Mouse (Mus musculus): Measurements from ENCODE around the gene Tvp23a. TPM values are rescaled to one million over a fixed set of nuclear protein-coding genes. Genes with fewer than 3 reads are reported as not detected.

Gene Tvp23a
- polyA plus RNA-seq, 1 experiment from 2014 or later: 0.51 TPM

GRCm38 (mm10) chr16:10465011-10465681, 18.0 kb upstream of the Tvp23a start:
- no peaks in the 10 kb centered on the region for H3K27me3 ChIP-seq (ENCODE audit: control insufficient read depth, insufficient read depth, low read depth, low read length)
- H3K4me2 ChIP-seq (ENCODE audit: low read depth, low read length): no peak overlapping the region
- H3K9me3 ChIP-seq (replicated peaks; ENCODE audit: control insufficient read depth, low read length): no peaks in the 10 kb centered on the region
- no peaks in the 10 kb centered on the region for H3K4me1 ChIP-seq (ENCODE audit: control insufficient read depth, low read depth, low read length)
- no peak overlapping the region for H3K27ac ChIP-seq (ENCODE audit: low read length)
- peak; percentile 30; the same call in 1 of the 2 replicates for ATAC-seq (ENCODE audit: low read depth)
- no peaks in the 10 kb centered on the region for H3K36me3 ChIP-seq (ENCODE audit: control insufficient read depth, insufficient read depth)
- WGBS (ENCODE audit: insufficient replicate concordance): 22% methylated on average over 4 of the region's 4 CpGs
- H3K9ac ChIP-seq (ENCODE audit: low read depth, low read length): no peak overlapping the region
- H3K4me3 ChIP-seq (ENCODE audit: low read depth, low read length): no peak overlapping the region

GRCm38 (mm10) chr16:10461178-10461577, 14.0 kb upstream of the Tvp23a start:
- H3K4me2 ChIP-seq (ENCODE audit: low read depth, low read length): no peak overlapping the region
- no peak overlapping the region for H3K27ac ChIP-seq (ENCODE audit: low read length)
- no peak overlapping the region for H3K4me3 ChIP-seq (ENCODE audit: low read depth, low read length)
- no peaks in the 10 kb centered on the region for H3K36me3 ChIP-seq (ENCODE audit: control insufficient read depth, insufficient read depth)
- no peak for ATAC-seq (ENCODE audit: low read depth)
- no peak overlapping the region for H3K9ac ChIP-seq (ENCODE audit: low read depth, low read length)
- H3K9me3 ChIP-seq (replicated peaks; ENCODE audit: control insufficient read depth, low read length): no peaks in the 10 kb centered on the region
- no peaks in the 10 kb centered on the region for H3K4me1 ChIP-seq (ENCODE audit: control insufficient read depth, low read depth, low read length)
- WGBS (ENCODE audit: insufficient replicate concordance): 42% methylated on average over 2 of the region's 2 CpGs
- H3K27me3 ChIP-seq (ENCODE audit: control insufficient read depth, insufficient read depth, low read depth, low read length): no peaks in the 10 kb centered on the region

GRCm38 (mm10) chr16:10460188-10460587, 13.0 kb upstream of the Tvp23a start:
- Histone ChIP-seq H3K4me1 (ENCODE audit: control insufficient read depth, low read depth, low read length) (no peaks in the 10 kb centered on the region), H3K4me2 (ENCODE audit: low read depth, low read length) (no peak overlapping the region), H3K27ac (ENCODE audit: low read length) (no peak overlapping the region), H3K9ac (ENCODE audit: low read depth, low read length) (no peak overlapping the region), H3K36me3 (ENCODE audit: control insufficient read depth, insufficient read depth) (no peaks in the 10 kb centered on the region), H3K4me3 (ENCODE audit: low read depth, low read length) (no peak overlapping the region), H3K27me3 (ENCODE audit: control insufficient read depth, insufficient read depth, low read depth, low read length) (no peaks in the 10 kb centered on the region), H3K9me3 (replicated peaks; ENCODE audit: control insufficient read depth, low read length) (no peaks in the 10 kb centered on the region)
- no peak for ATAC-seq (ENCODE audit: low read depth)
- WGBS (ENCODE audit: insufficient replicate concordance): 44% methylated on average over 2 of the region's 2 CpGs

DNA sequence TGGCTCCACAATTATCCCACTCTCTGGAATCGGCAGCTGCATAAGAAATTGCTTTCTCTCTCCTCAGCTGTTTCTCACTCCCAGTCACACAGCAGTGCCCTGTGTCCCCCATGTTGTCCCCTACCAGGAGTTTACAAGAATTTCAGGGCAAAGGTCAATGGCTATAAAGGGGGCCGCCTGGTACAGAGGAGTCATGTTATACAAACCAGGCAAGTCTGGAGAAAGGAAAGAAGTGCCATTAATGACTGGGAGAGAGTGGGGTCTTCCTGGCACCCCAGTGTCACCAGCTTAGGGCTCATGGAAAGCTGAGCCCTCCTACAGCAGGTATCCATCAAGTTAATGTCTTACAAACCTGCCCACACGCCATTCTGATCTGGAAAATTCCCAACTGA, 7.4 kb upstream of the Tvp23a start:
- ATAC-seq (ENCODE audit: low read depth): no peak
- H3K4me2 ChIP-seq (ENCODE audit: low read depth, low read length): no peak overlapping the region
- H3K9me3 ChIP-seq (replicated peaks; ENCODE audit: control insufficient read depth, low read length): no peaks in the 10 kb centered on the region
- H3K9ac ChIP-seq (ENCODE audit: low read depth, low read length): no peak overlapping the region
- no peak overlapping the region for H3K27ac ChIP-seq (ENCODE audit: low read length)
- 33% methylated on average over 3 of the region's 3 CpGs for WGBS (ENCODE audit: insufficient replicate concordance)
- H3K36me3 ChIP-seq (ENCODE audit: control insufficient read depth, insufficient read depth): no peaks in the 10 kb centered on the region
- H3K4me1 ChIP-seq (ENCODE audit: control insufficient read depth, low read depth, low read length): peaks cover 5% of the 10 kb centered on the region
- H3K4me3 ChIP-seq (ENCODE audit: low read depth, low read length): no peak overlapping the region
- H3K27me3 ChIP-seq (ENCODE audit: control insufficient read depth, insufficient read depth, low read depth, low read length): no peaks in the 10 kb centered on the region

- no peak overlapping the region for H3K9ac ChIP-seq (ENCODE audit: low read depth, low read length)
- H3K9me3 ChIP-seq (replicated peaks; ENCODE audit: control insufficient read depth, low read length): no peaks in the 10 kb centered on the region
- H3K4me1 ChIP-seq (ENCODE audit: control insufficient read depth, low read depth, low read length): peaks cover 5% of the 10 kb centered on the region
- no peaks in the 10 kb centered on the region for H3K36me3 ChIP-seq (ENCODE audit: control insufficient read depth, insufficient read depth)
- H3K4me3 ChIP-seq (ENCODE audit: low read depth, low read length): no peak overlapping the region
- H3K27ac ChIP-seq (ENCODE audit: low read length): no peak overlapping the region
- WGBS (ENCODE audit: insufficient replicate concordance): 50% methylated on average over 6 of the region's 6 CpGs
- ATAC-seq (ENCODE audit: low read depth): no peak
- H3K4me2 ChIP-seq (ENCODE audit: low read depth, low read length): no peak overlapping the region
- no peaks in the 10 kb centered on the region for H3K27me3 ChIP-seq (ENCODE audit: control insufficient read depth, insufficient read depth, low read depth, low read length)
These were observed 6.9 kb upstream of the Tvp23a start for GRCm38 (mm10) chr16:10453872-10454582.

DNA sequence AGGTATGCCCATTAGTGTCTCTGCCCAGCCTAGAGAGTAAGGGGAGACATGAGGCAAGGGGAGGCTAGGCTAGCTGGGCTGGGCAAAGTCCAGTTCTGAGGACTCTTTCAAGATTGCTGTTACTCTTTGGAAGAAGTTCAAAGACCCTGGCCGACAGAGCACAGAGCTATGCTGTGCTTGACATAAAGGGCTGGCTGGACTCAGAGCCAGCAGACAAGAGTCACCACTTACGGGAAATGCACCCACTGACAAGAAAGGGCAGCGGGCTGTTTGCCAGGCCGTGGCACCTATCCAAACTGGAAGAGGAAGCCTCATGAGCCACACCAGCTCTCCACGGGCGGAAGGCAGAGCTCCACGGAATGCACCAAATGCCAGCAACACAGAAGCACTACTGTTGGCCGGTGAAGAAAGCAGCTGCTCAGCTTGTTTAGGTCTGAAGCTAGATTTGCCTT, 5.3 kb upstream of the Tvp23a start:
- Histone ChIP-seq H3K36me3 (ENCODE audit: control insufficient read depth, insufficient read depth) (no peaks in the 10 kb centered on the region), H3K27me3 (ENCODE audit: control insufficient read depth, insufficient read depth, low read depth, low read length) (no peaks in the 10 kb centered on the region), H3K4me3 (ENCODE audit: low read depth, low read length) (no peak overlapping the region), H3K4me1 (ENCODE audit: control insufficient read depth, low read depth, low read length) (peaks cover 5% of the 10 kb centered on the region), H3K9me3 (replicated peaks; ENCODE audit: control insufficient read depth, low read length) (no peaks in the 10 kb centered on the region), H3K27ac (ENCODE audit: low read length) (no peak overlapping the region), H3K9ac (ENCODE audit: low read depth, low read length) (no peak overlapping the region), H3K4me2 (ENCODE audit: low read depth, low read length) (no peak overlapping the region)
- WGBS (ENCODE audit: insufficient replicate concordance): 59% methylated on average over 8 of the region's 8 CpGs
- no peak for ATAC-seq (ENCODE audit: low read depth)

GRCm38 (mm10) chr16:10451906-10452305, 4.7 kb upstream of the Tvp23a start:
- no peaks in the 10 kb centered on the region for H3K27me3 ChIP-seq (ENCODE audit: control insufficient read depth, insufficient read depth, low read depth, low read length)
- H3K9ac ChIP-seq (ENCODE audit: low read depth, low read length): no peak overlapping the region
- H3K27ac ChIP-seq (ENCODE audit: low read length): no peak overlapping the region
- H3K4me3 ChIP-seq (ENCODE audit: low read depth, low read length): no peak overlapping the region
- no peak overlapping the region for H3K4me2 ChIP-seq (ENCODE audit: low read depth, low read length)
- WGBS (ENCODE audit: insufficient replicate concordance): 45% methylated on average over 2 of the region's 2 CpGs
- no peak for ATAC-seq (ENCODE audit: low read depth)
- H3K4me1 ChIP-seq (ENCODE audit: control insufficient read depth, low read depth, low read length): peaks cover 5% of the 10 kb centered on the region
- no peaks in the 10 kb centered on the region for H3K9me3 ChIP-seq (replicated peaks; ENCODE audit: control insufficient read depth, low read length)
- H3K36me3 ChIP-seq (ENCODE audit: control insufficient read depth, insufficient read depth): no peaks in the 10 kb centered on the region

- ATAC-seq (ENCODE audit: low read depth): peak; percentile 86
- Histone ChIP-seq H3K9me3 (replicated peaks; ENCODE audit: control insufficient read depth, low read length) (no peaks in the 10 kb centered on the region), H3K4me3 (ENCODE audit: low read depth, low read length) (no peak overlapping the region), H3K4me1 (ENCODE audit: control insufficient read depth, low read depth, low read length) (peaks cover 4% of the 10 kb centered on the region), H3K27ac (ENCODE audit: low read length) (peak overlapping the region; percentile 46; the same call in 1 of the 2 replicates), H3K9ac (ENCODE audit: low read depth, low read length) (no peak overlapping the region), H3K4me2 (ENCODE audit: low read depth, low read length) (no peak overlapping the region), H3K27me3 (ENCODE audit: control insufficient read depth, insufficient read depth, low read depth, low read length) (no peaks in the 10 kb centered on the region), H3K36me3 (ENCODE audit: control insufficient read depth, insufficient read depth) (no peaks in the 10 kb centered on the region)
- 49% methylated on average over 9 of the region's 9 CpGs for WGBS (ENCODE audit: insufficient replicate concordance)
These were observed 1.8 kb upstream of the Tvp23a start for GRCm38 (mm10) chr16:10448931-10449330.

- Histone ChIP-seq H3K4me2 (ENCODE audit: low read depth, low read length) (no peak overlapping the region), H3K27ac (ENCODE audit: low read length) (no peak overlapping the region), H3K9me3 (replicated peaks; ENCODE audit: control insufficient read depth, low read length) (no peaks in the 10 kb centered on the region), H3K4me3 (ENCODE audit: low read depth, low read length) (no peak overlapping the region), H3K27me3 (ENCODE audit: control insufficient read depth, insufficient read depth, low read depth, low read length) (no peaks in the 10 kb centered on the region), H3K9ac (ENCODE audit: low read depth, low read length) (no peak overlapping the region), H3K4me1 (ENCODE audit: control insufficient read depth, low read depth, low read length) (peaks cover 2% of the 10 kb centered on the region; the same call in 1 of the 2 replicates), H3K36me3 (ENCODE audit: control insufficient read depth, insufficient read depth) (no peaks in the 10 kb centered on the region)
- 27% methylated on average over 2 of the region's 2 CpGs for WGBS (ENCODE audit: insufficient replicate concordance)
- ATAC-seq (ENCODE audit: low read depth): no peak
These were observed 619 bp upstream of the Tvp23a start for GRCm38 (mm10) chr16:10447781-10448180.

Data from liver, embryonic 16.5 days (tissue).